Mouse (Mus musculus) lung, postnatal 10 days (tissue): ENCODE measurements around the gene Irak2.
A peak's percentile ranks its signal among the peaks of the same experiment; 100 is the strongest.

Experiments
- DNase-seq: peaks from one replicate; pipeline ENCODE4 v3.0.0; 2021

Gene Irak2

DNA sequence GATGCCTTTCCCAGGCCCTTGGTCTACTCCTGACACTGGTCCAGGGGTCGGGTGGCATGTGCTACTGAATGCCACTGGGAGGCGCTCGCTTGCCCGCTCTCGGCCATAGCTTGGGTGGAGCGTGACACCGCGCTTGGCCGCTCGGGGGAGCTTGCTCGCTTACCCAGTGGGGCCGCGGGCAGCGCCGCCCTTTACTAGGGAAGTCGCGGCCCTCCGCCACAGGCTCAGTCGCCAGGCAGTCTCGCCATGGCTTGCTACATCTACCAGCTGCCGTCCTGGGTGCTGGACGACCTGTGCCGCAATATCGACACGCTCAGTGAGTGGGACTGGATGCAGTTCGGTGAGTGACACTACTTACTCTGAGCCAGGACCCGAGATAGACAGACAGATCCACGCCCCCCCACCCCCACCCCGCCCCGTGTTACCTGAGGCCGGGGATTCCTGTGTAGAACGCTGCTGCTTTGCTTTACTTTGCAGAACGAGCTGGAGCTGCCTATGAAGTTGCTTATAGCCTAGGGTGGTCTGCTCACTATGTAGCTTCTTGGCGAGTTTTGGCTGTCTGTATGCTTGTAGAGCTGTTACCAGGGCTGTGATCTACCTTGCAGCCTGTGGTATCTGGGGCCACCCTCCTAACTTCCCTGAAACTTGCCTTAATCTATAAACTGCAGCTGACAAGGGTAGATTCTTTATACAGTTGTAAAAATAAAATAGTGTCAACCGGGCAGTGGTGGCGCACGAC, at the start of gene Irak2:
TSS of gene Irak2 (plus strand) at position 166 of the 739 bp plus-strand sequence.
- DNase-seq = peak; percentile 97

DNA sequence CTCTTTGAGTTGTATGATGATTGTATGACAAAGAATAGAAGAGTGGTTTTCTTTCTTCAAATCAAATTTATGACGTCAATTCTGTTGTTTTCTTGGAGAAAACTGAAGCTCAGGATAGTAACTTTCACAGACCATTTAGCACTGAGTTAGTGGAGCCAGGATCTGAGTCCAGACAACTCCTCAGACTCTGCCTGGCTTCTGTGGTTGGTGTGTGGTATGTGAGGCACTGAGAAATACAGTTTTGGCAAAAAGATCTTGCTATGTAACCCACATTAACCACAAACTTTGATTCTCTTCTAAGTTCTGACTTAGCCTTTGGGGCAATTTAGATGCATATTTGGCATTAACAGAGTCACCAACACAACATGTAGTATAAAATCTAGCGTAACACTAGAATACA, 45.6 kb upstream of the Irak2 start:
- DNase-seq = no peak

DNA sequence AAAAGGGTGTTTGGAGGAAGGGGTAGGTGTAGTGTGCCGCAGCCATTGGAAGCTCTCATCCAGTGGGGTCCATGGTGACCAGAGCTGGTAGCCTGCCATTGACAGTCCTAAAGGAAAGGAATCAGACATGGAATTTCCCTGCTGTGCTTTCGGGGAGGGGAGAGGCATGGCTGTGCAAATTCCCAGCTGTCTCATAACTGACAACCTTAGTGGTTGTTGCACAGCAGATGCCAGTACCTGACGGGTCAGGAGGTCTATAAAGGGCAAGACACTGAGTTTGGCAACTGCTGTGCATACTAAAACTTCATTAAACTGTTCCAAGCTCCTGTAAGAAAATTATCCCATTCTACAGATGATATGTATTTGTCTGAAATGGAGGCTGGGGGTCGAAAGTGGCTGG, 40.3 kb upstream of the Irak2 start:
- DNase-seq = no peak

DNA sequence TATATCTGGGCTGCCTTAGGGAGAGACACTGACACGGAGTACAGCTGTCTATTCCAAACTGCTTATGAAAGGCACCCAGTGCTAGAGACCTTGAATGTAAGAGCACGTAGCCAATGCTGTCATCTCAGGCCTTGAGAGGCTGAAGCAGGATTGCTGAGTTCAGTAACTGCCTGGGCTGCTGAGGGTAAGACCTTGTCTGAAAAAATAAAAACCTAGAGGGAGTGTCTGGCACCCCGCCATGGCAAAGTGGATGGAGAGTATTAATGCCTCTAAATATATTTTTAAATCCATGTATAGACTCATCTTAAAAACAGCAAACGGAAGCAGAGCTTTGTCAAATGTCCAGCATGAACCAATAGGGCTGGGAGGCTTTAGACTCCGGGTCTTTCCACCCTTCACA, 38.4 kb upstream of the Irak2 start:
- DNase-seq = no peak

DNA sequence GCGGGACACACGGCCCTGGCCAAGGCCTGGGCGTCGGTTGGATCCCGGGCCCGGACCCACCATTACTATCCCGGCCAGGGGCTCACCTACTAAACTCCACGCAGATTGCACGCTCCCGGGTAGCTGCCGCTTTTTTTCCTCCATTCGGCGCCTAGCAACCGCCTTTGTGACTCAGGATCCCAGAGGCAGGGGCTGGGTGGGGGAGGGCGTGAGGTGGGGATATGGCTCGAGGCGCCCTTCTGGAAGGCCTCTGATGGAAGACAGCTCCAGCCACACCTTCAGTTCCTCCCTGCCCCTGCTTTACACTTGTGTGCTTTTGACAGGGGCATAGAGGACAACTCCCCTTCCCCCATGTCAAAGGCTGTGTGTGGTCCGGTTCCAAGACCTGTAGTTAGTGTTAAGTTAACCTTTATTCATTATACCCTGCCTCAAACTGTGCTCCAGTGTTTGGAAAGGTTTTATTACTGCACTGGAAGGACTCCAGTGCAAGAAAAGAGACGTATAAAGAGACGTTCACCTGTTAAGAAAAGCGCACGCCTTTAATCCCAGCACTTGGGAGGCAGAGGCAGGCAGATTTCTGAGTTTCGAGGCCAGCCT, 37.6 kb upstream of the Irak2 start, which contains the start of gene Fancd2os:
TSS of gene Fancd2os (minus strand) at position 173 of the 597 bp plus-strand sequence.
- DNase-seq = no peak

DNA sequence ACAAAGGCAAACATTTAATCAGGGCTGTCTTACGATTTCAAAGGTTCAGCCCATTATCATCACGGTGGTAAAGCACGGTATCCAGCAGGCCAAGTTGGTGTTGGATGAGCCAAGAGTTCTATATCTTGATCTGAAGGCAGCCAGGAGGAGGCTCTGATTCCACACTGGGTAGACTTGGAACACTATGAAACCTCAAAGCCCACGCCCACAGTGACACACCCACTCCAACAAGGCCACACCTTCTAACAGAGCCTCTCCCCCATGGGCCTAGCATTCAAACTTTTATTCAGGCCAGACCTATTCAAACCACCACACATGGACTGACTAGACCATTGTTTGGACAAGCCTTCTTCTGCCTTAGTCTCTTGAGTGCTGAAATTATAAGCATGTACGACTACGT, 35.4 kb upstream of the Irak2 start:
- DNase-seq = no peak

DNA sequence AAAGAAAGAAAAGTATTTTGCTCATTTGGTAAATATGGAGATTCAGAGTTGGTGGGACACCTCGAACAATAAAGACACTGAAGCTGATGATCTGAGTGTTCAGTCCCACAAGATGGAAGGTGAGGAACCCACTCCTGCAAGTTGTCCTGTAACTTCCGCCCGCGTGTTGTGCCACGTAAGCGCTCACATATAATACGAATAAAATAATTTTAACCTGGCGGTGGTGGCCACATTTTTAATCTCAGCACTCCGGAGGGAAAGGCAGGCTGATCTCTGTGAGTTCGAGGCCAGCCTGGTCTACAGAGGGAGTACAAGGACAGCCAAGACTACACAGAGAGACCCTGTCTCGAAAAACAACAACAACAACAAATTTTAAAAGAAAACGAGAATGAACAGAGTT, 34.3 kb upstream of the Irak2 start:
- DNase-seq = no peak

DNA sequence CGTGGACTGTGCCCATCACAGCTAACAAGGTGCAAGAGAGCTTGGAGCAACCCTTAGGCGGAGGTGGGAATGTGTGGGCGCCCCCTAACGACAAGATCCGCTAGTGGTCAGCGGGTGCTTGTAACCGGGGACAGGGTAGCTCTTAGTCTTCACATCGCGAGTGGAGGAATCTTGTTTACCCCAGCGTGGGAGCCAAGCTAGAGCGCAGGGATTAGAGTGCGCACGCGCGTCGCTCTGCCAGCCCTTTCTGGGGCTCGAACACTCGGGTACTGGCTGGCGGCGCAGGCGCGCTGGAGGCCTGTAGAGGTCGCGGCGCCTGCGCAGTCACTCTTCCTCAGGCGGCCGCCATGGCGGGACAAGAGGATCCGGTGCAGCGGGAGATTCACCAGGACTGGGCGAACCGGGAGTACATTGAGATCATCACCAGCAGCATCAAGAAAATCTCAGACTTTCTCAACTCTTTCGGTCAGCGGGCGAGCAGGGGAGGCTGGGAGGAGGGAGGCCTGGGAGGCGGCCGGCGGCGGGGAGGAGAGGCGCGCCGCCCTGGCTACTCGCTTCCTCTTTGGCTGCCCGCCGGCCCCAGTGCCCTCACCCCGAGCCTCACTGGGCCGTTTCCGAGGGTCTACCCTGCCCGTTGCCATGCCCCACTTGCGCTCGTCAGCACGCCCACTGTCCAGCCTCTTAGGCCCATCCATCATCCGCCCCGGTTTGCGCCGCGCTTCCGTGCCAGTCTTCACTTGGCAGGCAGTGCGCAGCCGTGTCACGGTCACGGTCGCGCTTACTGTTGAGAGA, 33.6 kb upstream of the Irak2 start, which contains the start of gene Brk1:
TSS of gene Brk1 (plus strand) at position 341 of the 792 bp plus-strand sequence.
- peak; percentile 88 for DNase-seq

DNA sequence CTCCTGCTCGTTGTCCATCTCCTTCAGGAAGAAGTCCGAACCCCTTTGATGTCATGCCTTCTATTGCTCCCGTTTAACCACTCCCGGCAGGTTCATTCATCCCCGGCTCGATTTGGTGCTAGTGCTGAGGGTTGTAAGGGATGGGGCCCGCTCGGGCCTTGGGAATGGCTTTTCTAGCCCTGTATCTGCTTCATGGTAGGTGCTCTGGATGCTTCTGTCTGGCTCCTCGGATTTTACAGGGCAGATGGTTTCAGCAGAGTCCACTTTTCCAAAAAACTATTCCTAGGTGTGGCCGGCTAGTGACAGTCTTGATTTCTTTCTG, 33.1 kb upstream of the Irak2 start:
- no peak for DNase-seq

DNA sequence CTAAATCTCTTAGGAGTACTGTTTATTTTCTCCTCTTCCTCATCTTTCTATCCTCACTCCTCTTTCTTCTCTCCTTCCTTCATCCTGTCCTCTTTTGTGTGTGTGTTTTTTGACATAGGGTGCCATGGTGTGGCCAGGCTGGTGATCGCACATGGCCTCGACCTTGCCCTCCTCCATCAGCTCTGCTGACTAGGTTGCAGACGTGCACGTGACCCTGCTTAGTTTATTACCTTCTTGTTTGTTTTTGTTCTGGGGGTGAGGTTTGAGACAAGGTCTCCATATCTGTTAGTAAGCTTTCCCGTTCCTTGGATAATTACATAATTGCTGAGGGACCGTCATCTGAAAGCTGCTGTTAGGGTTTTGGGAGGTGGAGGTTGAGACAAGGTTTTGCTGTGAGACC, 29.4 kb upstream of the Irak2 start:
- no peak for DNase-seq

DNA sequence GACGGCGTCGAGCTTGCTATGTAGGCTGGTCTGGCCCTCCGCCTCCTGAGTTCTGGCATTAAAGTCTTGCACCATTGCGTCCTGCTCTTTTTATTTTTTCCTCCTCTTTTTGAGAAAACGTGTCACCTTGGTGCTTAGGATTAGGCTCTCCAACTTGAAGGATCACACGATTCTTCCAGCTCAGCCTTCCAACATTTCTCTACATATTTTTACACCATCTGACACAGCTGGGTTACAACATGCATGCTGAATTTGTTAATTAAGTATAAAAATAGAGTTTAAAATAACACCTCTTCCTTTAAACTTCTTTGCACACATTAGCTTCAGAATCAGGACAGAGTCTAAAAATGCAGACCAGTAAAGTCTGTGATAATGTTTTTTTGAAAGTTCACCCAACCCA, 29.0 kb upstream of the Irak2 start:
- no peak for DNase-seq

DNA sequence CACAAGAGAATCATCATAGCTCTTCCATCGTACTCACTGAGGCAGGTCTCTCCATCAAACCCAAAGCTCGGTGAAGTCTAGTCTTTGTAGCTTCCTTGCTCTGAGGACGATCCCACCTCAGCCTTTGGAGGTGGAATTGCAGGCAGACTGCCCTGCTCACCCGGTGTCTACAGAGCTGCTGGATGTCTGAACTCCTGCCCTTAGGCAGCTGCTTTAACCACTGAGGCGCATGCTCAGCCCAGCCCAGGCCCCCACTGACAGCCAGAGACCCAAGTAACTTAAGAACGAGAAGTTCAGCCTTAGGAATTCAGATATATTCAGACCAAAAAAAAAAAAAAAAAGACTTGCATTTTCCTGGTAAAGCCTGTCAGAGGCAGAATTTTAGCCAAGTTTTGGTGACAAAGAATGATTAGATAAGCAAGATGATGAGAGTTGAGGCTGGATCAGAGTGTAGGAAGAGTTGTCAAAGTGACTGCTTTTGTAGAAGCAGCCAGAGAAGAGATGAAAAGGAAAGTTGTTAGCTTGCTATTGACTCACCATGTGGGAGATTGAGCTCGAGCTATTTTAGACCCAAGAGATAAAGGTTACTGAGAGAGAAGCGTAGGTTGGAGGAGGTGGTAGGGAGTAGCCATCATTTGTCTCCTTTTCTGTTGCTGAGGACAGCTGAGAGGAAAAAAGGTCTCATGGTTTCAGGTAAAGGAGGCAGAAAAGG, 25.9 kb upstream of the Irak2 start:
- peak; percentile 21 for DNase-seq

DNA sequence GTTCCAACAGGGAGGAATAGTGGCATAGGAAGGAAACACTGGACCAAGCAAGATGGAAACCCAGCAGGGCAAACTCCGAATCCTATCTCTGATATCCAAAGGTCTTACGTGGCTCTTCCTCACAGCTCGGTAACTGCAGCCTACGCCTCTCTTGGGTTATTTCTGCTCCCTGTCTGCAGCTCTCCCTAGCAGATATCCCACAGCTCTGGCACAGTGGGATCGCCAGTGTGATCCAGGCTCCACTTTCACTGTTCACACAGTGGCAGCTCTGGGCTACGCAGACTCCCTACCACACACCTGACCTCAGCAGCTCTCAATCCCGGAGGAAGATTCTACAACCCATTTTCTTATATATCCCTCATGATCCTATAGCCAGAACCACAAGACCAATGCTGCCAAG, 24.1 kb upstream of the Irak2 start:
- DNase-seq = no peak

DNA sequence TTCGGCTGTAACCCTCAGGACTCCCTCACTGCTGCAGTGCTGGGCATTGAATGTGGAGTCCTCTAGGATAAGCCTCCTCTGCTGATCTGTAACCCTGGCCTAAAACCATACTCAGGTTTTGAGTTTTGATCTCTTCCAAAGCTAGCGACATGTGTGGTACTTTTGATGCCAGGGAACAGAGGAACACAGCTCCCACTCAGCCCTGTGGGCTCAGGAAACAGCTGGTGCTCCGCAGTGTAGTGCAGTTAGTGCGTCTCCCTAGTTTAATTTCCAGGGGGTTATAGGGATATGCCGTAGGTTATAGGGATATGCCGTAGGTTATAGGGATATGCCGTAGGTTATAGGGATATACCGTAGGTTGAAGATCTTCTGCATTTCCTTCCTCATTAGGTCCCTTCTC, 23.3 kb upstream of the Irak2 start:
- DNase-seq = no peak

DNA sequence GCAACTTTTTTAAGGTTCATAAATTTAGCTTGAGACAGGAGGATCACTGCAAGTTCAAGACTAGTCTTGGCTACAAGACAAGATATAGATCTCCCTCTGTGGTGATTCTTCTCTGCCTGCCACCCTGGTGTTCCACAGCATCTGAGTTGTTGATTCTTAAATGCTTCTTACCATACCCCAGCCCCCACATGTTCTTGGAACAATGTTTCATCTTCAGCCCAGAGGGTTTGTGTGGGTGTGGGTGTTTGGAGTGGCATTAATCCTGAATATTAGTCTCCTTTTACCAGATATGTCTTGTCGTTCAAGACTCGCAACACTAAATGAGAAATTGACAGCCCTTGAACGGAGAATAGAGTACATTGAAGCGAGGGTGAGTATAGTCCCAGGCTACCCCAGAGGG, 22.8 kb upstream of the Irak2 start:
- DNase-seq = no peak

DNA sequence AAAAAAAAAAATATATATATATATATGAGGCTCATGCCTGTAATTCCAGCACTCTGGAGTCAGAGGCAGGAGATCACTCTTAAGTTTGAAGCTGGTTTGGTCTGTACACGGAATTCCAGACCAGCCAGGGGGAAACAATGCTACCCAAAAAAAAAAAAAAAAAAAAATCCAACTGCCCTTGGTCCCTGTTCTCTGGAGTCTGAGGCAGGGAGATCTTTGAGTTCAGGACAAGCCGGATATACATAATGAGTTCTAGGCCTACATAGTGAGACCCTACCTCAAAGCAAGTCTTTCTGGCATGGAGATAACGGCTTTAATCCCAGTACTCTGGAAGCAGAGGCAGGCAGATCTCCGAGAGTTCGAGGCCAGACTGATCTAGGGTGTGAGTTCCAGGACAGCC, 14.9 kb upstream of the Irak2 start:
- peak; percentile 21 for DNase-seq

DNA sequence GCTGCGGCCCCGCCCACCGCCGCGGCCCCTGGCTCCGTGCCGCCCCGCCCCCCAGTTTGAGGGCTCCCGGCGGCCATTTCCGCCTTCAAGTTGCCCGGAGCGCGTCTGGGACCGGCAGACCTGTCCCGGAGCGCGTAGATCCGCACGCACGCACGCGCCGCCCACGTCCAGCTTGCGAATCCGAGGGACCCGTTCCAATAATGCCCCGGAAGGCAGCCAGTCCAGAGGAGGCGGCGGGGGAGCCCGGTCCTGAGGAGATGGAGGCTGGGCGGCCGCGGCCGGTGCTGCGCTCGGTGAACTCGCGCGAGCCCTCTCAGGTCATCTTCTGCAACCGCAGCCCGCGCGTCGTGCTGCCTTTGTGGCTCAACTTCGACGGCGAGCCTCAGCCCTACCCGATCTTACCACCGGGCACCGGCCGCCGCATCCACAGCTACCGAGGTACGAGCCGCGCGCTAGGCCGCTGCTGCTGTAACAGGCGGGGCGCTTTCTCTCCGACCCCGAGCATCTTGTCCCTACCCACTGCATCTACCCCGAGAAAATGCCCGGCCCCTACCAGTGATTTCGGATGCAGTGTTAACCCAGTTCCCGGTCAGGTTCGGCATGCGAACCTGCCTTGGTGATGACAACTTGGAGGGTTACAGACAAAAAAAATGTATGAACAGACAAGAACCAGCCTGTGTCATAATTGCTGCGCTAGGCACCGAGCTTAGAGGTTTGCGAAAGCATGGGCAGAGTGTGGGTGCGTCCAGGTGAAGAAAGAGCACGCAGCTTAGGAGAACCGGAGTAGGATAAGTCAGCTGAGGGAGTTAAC, 14.1 kb upstream of the Irak2 start, which contains the start of gene Vhl:
TSS of gene Vhl (plus strand) at position 19 of the 811 bp plus-strand sequence.
- peak; percentile 92 for DNase-seq

DNA sequence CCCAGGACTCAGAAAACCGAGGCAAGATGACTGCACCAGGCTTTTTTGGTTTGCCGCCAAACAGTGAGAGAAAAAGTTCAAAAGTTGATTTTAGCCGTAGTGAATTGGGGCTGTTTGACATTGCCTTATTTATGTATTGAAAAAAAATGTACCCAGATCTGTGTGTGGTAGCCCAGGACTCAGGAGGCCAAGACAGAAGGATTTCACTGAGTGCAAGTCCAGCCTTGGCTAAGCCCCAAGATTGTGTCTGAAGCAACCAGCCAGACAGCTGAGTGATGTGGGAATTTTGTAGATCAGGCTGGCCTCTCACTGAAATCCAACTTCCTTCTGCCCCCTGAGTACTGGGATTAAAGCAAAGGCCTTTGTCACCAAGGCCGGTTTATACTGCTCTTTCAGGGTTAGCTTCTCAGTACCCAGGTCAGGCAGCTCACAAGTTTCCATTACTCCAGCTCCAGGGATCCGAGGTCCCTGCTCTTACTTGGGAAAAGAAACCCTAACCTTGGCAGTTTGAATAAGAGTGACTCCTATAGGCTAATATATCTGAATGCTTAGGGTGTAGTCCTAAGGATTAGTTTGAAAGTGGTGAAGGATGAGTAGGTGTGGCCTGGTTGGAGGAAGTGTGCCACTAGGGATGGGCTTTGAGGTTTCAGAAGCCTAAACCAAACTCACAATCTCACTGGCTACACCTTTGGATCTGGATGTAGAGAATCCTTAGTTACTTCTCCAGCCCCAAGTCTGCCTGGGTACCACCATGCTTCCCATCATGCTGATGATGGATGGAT, 13.1 kb upstream of the Irak2 start:
- peak; percentile 45 for DNase-seq

DNA sequence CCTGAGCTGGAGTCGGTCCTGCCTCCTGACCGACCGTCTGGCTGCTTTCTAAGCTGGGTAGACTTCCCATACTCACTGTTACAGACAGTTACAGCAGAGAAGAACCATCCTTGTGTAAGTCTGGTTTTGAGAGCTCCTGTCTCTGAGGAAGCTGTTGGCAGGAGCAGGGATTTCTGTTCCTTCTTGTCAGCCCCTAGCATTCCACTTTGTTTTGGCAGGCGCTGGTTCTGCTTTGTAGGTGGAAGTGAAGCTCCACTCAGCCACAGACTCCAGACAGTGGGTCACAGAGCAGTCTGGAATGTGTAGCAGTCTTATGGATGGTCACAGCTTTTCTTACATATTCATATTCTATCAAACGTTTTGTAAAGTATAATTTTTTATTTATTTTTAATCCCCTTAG, 7.9 kb upstream of the Irak2 start:
- no peak for DNase-seq

DNA sequence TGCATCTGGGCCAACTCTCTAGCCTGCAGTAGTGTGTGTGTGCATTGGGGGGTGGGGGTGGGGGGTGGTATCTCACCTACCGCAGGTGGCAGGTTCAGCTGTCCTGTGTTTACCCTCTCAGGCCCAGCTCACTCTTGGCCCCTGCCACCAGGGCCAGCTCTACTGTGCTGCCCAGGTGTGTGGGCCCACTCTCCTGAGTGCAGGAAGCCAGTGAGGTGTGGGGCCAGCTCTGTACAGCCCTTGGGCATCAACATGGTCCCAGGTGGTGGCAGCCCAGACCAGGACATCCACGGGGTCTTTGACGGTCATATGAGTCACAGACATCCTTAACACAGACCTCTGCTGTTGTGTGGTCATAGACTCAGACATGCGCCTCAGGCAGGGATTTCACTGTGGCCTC, 5.4 kb upstream of the Irak2 start:
- DNase-seq = no peak

DNA sequence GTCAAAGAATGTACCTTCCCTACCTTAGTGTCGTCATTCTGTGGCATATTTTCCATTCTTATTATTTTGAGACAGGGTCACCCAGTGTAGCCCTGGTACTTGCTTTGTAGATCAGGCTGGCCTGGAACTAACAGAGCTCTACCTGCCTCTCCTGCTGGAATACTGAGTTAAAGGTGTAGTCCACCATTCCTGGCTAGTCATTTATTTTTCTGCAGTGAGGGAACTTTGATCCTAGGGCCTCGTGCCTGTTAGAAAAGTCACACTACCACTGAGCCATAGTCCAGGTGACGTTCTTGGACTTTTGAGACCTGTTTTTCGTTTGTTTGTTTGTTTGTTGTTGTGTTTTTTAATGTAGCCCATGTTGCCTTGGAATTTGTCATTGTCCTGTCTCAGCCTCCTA, 934 bp downstream of the Irak2 start:
- no peak for DNase-seq

DNA sequence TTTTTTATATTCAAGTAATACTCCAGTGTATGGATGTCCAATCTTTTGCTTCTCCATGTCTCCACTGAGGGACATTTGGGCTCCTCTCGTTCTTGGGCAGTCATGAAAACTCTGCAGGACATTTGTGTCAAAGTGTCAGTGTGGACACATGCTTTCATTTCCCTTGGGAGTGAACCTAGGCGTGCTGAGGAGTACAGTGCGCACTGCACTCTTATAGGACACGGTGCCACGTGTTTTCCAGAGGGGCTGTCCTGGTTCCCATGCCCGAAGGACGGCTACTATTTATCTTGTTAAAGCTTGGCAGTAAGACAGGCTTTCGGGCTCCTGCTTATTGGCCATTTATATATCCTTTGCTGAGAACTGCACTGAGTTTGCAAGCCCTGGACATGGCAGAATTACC, 4.3 kb downstream of the Irak2 start:
- DNase-seq = no peak
